Mouse (Mus musculus): ENCODE results near the gene Hist2h4.

GRCm38 (mm10) chr3:96237335-96237903 is 25.7 kb downstream of the Hist2h4 start:
- TF ChIP-seq CTCF (IDR thresholded peaks at IDR 0.05; ENCODE audit: control insufficient read depth, insufficient read depth, insufficient replicate concordance, low read depth, low read length) (no peak), POLR2A (IDR thresholded peaks at IDR 0.05; ENCODE audit: control insufficient read depth, low read depth, low read length) (no peak)
